Mouse (Mus musculus) heart, adult 2 months (tissue): ENCODE results near the gene Tia1.

Experiments used
- CTCF ChIP-seq: fragments of 200-600 bp; IDR thresholded peaks from 2 replicates; pipeline ENCODE4 v1.8.1; 2022; ENCODE audit warnings: antibody characterized with exemption, mild to moderate bottlenecking, moderate library complexity
- POLR2A ChIP-seq: fragments of 200-500 bp; IDR thresholded peaks from 2 replicates; pipeline ENCODE4 v1.6.1; 2011; ENCODE audit warnings: mild to moderate bottlenecking, low read depth, low read length, control low read depth; ENCODE audit not compliant: insufficient read depth

- TF ChIP-seq CTCF = peak; percentile 78
- peak; percentile 88 for TF ChIP-seq POLR2A
Measured at GRCm38 (mm10) chr6:86438272-86439118, 34.5 kb downstream of the Tia1 start, which contains the start of gene C87436.
